11 mouse cellular contexts compared by ENCODE assay signal in genomic region chr8:94187290-94188002, GRCm38 (mm10). TPM values are rescaled to one million over a fixed set of nuclear protein-coding genes. Genes with fewer than 3 reads are reported as not detected.
DNase-seq lines count a peak whose midpoint lies in the region; ATAC-seq and TF ChIP-seq lines count a peak whose summit lies in the region.
"Had no signal": no experiment of that assay in that cellular context is flagged by ENCODE, and none has a peak within 500 bp of the region (broad histone marks: within the 10 kb centered on the region; RNA-seq: fewer than 3 reads in every experiment).

No protein-coding gene starts in this region.

- TF ChIP-seq RAD21 in MEL (IDR thresholded peaks at IDR 0.05; ENCODE audit: low read depth, low read length) = no peak

- no peak overlapping the region for H3K9ac ChIP-seq in kidney, embryonic 15.5 days
- 0 out of 2 replicates have a peak overlapping the region, but pooled peaks have one; percentile 14 for H3K9ac ChIP-seq in MEL (ENCODE audit: control insufficient read depth, low read depth, low read length, poor library complexity, severe bottlenecking)
- H3K9ac ChIP-seq in hindbrain, embryonic 13.5 days = no peak overlapping the region
- H3K9ac ChIP-seq: midbrain, embryonic 12.5 days had no signal

- H3K79me2 ChIP-seq in MEL (ENCODE audit: control insufficient read depth, insufficient read depth, low read length, poor library complexity) = no peaks in the 10 kb centered on the region; the same call in 1 of the 2 replicates

- no peak overlapping the region for H3K27ac ChIP-seq in kidney, embryonic 15.5 days
- H3K27ac ChIP-seq in MEL (ENCODE audit: control insufficient read depth, low read depth, low read length) = no peak overlapping the region
- no peak overlapping the region for H3K27ac ChIP-seq in hindbrain, embryonic 13.5 days
- H3K27ac ChIP-seq: midbrain, embryonic 12.5 days had no signal

- peaks cover 52% of the 10 kb centered on the region for H3K27me3 ChIP-seq in kidney, embryonic 15.5 days
- no peaks in the 10 kb centered on the region for H3K27me3 ChIP-seq in MEL (ENCODE audit: control insufficient read depth in 1 of 2, insufficient read depth in 2 of 2, low read length in 2 of 2)
- peaks cover 66% of the 10 kb centered on the region for H3K27me3 ChIP-seq in hindbrain, embryonic 13.5 days

- H3K9me3 ChIP-seq in kidney, embryonic 15.5 days (replicated peaks) = no peaks in the 10 kb centered on the region
- H3K9me3 ChIP-seq in MEL (replicated peaks; ENCODE audit: insufficient read depth, low read length) = no peaks in the 10 kb centered on the region
- H3K9me3 ChIP-seq in hindbrain, embryonic 13.5 days = no peaks in the 10 kb centered on the region
- H3K9me3 ChIP-seq: midbrain, embryonic 12.5 days had no signal

- H3K4me2 ChIP-seq in kidney, embryonic 15.5 days = peak overlapping the region; percentile 51; the same call in 1 of the 2 replicates
- H3K4me2 ChIP-seq in hindbrain, embryonic 13.5 days = peak overlapping the region; percentile 36

- H3K36me3 ChIP-seq in kidney, embryonic 15.5 days = no peaks in the 10 kb centered on the region
- peaks cover 0 to 24% of the 10 kb centered on the region in 2 experiments; a peak in 2 of 4 replicates for H3K36me3 ChIP-seq in MEL (ENCODE audit: control insufficient read depth in 1 of 2, insufficient read depth in 2 of 2, low read length in 2 of 2)
- H3K36me3 ChIP-seq in hindbrain, embryonic 13.5 days = no peaks in the 10 kb centered on the region
- H3K36me3 ChIP-seq: midbrain, embryonic 12.5 days had no signal

- peaks cover 58% of the 10 kb centered on the region for H3K4me1 ChIP-seq in kidney, embryonic 15.5 days
- H3K4me1 ChIP-seq in MEL (ENCODE audit: control insufficient read depth in 1 of 2, insufficient read depth in 2 of 2, low read length in 2 of 2) = peaks cover 11 to 42% of the 10 kb centered on the region in 2 experiments
- H3K4me1 ChIP-seq in hindbrain, embryonic 13.5 days (replicated peaks) = peaks cover 35% of the 10 kb centered on the region

- TF ChIP-seq EP300 in MEL (IDR thresholded peaks at IDR 0.05; ENCODE audit: low read depth in 1 of 2, low read length in 2 of 2) = no peak

- TF ChIP-seq CTCF in MEL (IDR thresholded peaks at IDR 0.05 in 2 of 3, conservative IDR thresholded peaks at IDR 0.05 in 1 of 3; ENCODE audit: control insufficient read depth in 1 of 3, insufficient read depth in 1 of 3, low read depth in 2 of 3, low read length in 3 of 3, poor library complexity in 1 of 3, severe bottlenecking in 1 of 3) = no peak

- DNase-seq in kidney, postnatal 14 days = no peak
- peak; percentile 40 for DNase-seq in MEL (ENCODE audit: low read depth, low spot score)
- peak; percentile 36 for DNase-seq in mesoderm, embryonic 11.5 days (ENCODE audit: low read depth, low spot score)
- no peak for DNase-seq in adrenal gland, adult 18-20 months (ENCODE audit: low spot score in 2 of 2)
- no peak for DNase-seq in layer of hippocampus, adult 8-10 months (ENCODE audit: low spot score in 2 of 2)

- WGBS in kidney, embryonic 15.5 days = 31% methylated on average over 21 of the region's 21 CpGs
- WGBS in hindbrain, embryonic 13.5 days = 22% methylated on average over 21 of the region's 21 CpGs

- no peak for ATAC-seq in kidney, embryonic 15.5 days (replicated peaks; ENCODE audit: low FRiP score)
- ATAC-seq in hindbrain, embryonic 13.5 days (ENCODE audit: low FRiP score) = no peak

- H3K4me3 ChIP-seq in kidney, embryonic 15.5 days (replicated peaks) = no peak overlapping the region
- H3K4me3 ChIP-seq in MEL (ENCODE audit: control insufficient read depth in 1 of 2, insufficient read depth in 1 of 2, low read depth in 2 of 2, low read length in 2 of 2) = no peak overlapping the region
- H3K4me3 ChIP-seq in hindbrain, embryonic 13.5 days = no peak overlapping the region
- H3K4me3 ChIP-seq: midbrain, embryonic 12.5 days had no signal

- TF ChIP-seq POLR2A in MEL (IDR thresholded peaks at IDR 0.05; ENCODE audit: control insufficient read depth in 1 of 2, insufficient read depth in 1 of 2, low read depth in 1 of 2, low read length in 2 of 2, poor library complexity in 1 of 2) = no peak

TF ChIP-seq in MEL, 35 proteins besides CTCF, POLR2A, EP300 and RAD21:
- TF ChIP-seq ZMIZ1 (IDR thresholded peaks at IDR 0.05; ENCODE audit: low read depth, low read length) = no peak
- no peak for TF ChIP-seq ZKSCAN1 (IDR thresholded peaks at IDR 0.05; ENCODE audit: low read depth, low read length)
- TF ChIP-seq MAX (IDR thresholded peaks at IDR 0.05; ENCODE audit: low read length) = no peak
- no peak for TF ChIP-seq MYB (IDR thresholded peaks at IDR 0.05; ENCODE audit: low read depth, low read length)
- no peak for TF ChIP-seq CHD2 (IDR thresholded peaks at IDR 0.05; ENCODE audit: low read length)
- no peak for TF ChIP-seq TBP (IDR thresholded peaks at IDR 0.05; ENCODE audit: low read depth, low read length)
- TF ChIP-seq HCFC1 (IDR thresholded peaks at IDR 0.05; ENCODE audit: low read depth, low read length) = no peak
- no peak for TF ChIP-seq NELFE (IDR thresholded peaks at IDR 0.05; ENCODE audit: low read depth, low read length)
- no peak for TF ChIP-seq MYC (IDR thresholded peaks at IDR 0.05; ENCODE audit: low read depth, low read length)
- no peak for TF ChIP-seq ETS1 (IDR thresholded peaks at IDR 0.05; ENCODE audit: low read depth, low read length)
- TF ChIP-seq MAZ (IDR thresholded peaks at IDR 0.05; ENCODE audit: low read depth, low read length) = no peak
- no peak for TF ChIP-seq TAL1 (IDR thresholded peaks at IDR 0.05; ENCODE audit: low read length)
- TF ChIP-seq ELF1 (IDR thresholded peaks at IDR 0.05; ENCODE audit: low read depth, low read length) = no peak
- no peak for TF ChIP-seq USF2 (IDR thresholded peaks at IDR 0.05; ENCODE audit: borderline replicate concordance in 1 of 2, insufficient read depth in 1 of 2, low read depth in 1 of 2, low read length in 2 of 2)
- TF ChIP-seq E2F4 (IDR thresholded peaks at IDR 0.05; ENCODE audit: borderline replicate concordance, low read depth, low read length) = no peak
- TF ChIP-seq KAT2A (conservative IDR thresholded peaks at IDR 0.05; ENCODE audit: low read depth, low read length) = no peak
- no peak for TF ChIP-seq MEF2A (IDR thresholded peaks at IDR 0.05; ENCODE audit: extremely low read depth, insufficient replicate concordance, low read depth, low read length, poor library complexity, severe bottlenecking)
- no peak for TF ChIP-seq RCOR1 (IDR thresholded peaks at IDR 0.05; ENCODE audit: low read depth, low read length)
- no peak for TF ChIP-seq SMC3 (IDR thresholded peaks at IDR 0.05; ENCODE audit: low read depth, low read length)
- TF ChIP-seq NRF1 (IDR thresholded peaks at IDR 0.05; ENCODE audit: insufficient read depth, low read depth, low read length, poor library complexity, severe bottlenecking) = no peak

RNA-seq across cellular contexts. Expression of gene Mt1, which starts 8.6 kb away (rescaled TPM):
- 519 and 582 TPM in 2 replicates for polyA plus RNA-seq in kidney, embryonic 15.5 days (2015; fragmentation: Nextera tagmentation; extraction: Ambion mirVana)
- 1,017 and 1,342 TPM in 2 replicates for total RNA-seq in MEL (2012; rRNA removed)
- 1,000 to 10,000 TPM; 1,189 to 2,940 TPM for polyA plus RNA-seq in MEL (2012; ENCODE audit: insufficient read depth in 1 of 2, insufficient read length in 2 of 2, low read depth in 1 of 2, low replicate concordance in 2 of 2, missing spikeins in 1 of 2)
- polyA plus RNA-seq in hindbrain, embryonic 13.5 days (2015; fragmentation: Nextera tagmentation; extraction: Ambion mirVana) = 35.8 and 38.6 TPM in 2 replicates
- 100 to 1,000 TPM; 291 to 329 TPM for total RNA-seq in adrenal gland, adult 18-20 months (2021)
- 1,000 to 10,000 TPM in 1 of 4 experiments, 100 to 1,000 TPM in 3; 351 to 1,100 (median 605) TPM for total RNA-seq in layer of hippocampus, adult 8-10 months (2022)

RNA-seq across cellular contexts. Expression of gene Mt2, which starts 15.0 kb away (rescaled TPM):
- 163 and 178 TPM in 2 replicates for polyA plus RNA-seq in kidney, embryonic 15.5 days (2015; fragmentation: Nextera tagmentation; extraction: Ambion mirVana)
- 469 and 780 TPM in 2 replicates for total RNA-seq in MEL (2012; rRNA removed)
- polyA plus RNA-seq in MEL (2012; ENCODE audit: insufficient read depth in 1 of 2, insufficient read length in 2 of 2, low read depth in 1 of 2, low replicate concordance in 2 of 2, missing spikeins in 1 of 2) = 1,000 to 10,000 TPM in 1 of 2 experiments, not detected in 1; 2,013 TPM
- 9.5 and 9.6 TPM in 2 replicates for polyA plus RNA-seq in hindbrain, embryonic 13.5 days (2015; fragmentation: Nextera tagmentation; extraction: Ambion mirVana)
- total RNA-seq in adrenal gland, adult 18-20 months (2021) = 100 to 1,000 TPM; 203 to 204 TPM
- 1,000 to 10,000 TPM in 1 of 4 experiments, 100 to 1,000 TPM in 3; 368 to 1,095 (median 602) TPM for total RNA-seq in layer of hippocampus, adult 8-10 months (2022)

RNA-seq across cellular contexts. Expression of gene Nup93, which starts 26.9 kb away (rescaled TPM):
- polyA plus RNA-seq in kidney, embryonic 15.5 days (2015; fragmentation: Nextera tagmentation; extraction: Ambion mirVana) = 89.6 and 91.6 TPM in 2 replicates
- total RNA-seq in MEL (2012; rRNA removed) = 71.6 and 75.5 TPM in 2 replicates
- 100 to 1,000 TPM; 110 to 292 TPM for polyA plus RNA-seq in MEL (2012; ENCODE audit: insufficient read depth in 1 of 2, insufficient read length in 2 of 2, low read depth in 1 of 2, low replicate concordance in 2 of 2, missing spikeins in 1 of 2)
- polyA plus RNA-seq in hindbrain, embryonic 13.5 days (2015; fragmentation: Nextera tagmentation; extraction: Ambion mirVana) = 66.5 and 68.0 TPM in 2 replicates
- 10 to 100 TPM; 10.7 to 11.3 TPM for total RNA-seq in adrenal gland, adult 18-20 months (2021)
- total RNA-seq in layer of hippocampus, adult 8-10 months (2022) = 10 to 100 TPM; 56.4 to 66.3 (median 63.1) TPM

RNA-seq across cellular contexts. Expression of gene Mt3, which starts 35.0 kb away (rescaled TPM):
- 2.9 and 7.1 TPM in 2 replicates for polyA plus RNA-seq in kidney, embryonic 15.5 days (2015; fragmentation: Nextera tagmentation; extraction: Ambion mirVana)
- not detected in 2 replicates for total RNA-seq in MEL (2012; rRNA removed)
- not detected for polyA plus RNA-seq in MEL (2012; ENCODE audit: insufficient read depth in 1 of 2, insufficient read length in 2 of 2, low read depth in 1 of 2, low replicate concordance in 2 of 2, missing spikeins in 1 of 2)
- 119 and 130 TPM in 2 replicates for polyA plus RNA-seq in hindbrain, embryonic 13.5 days (2015; fragmentation: Nextera tagmentation; extraction: Ambion mirVana)
- 1 to 10 TPM; 4.5 to 7.2 TPM for total RNA-seq in adrenal gland, adult 18-20 months (2021)
- 1,000 to 10,000 TPM in 2 of 4 experiments, 100 to 1,000 TPM in 2; 946 to 1,303 (median 1,087) TPM for total RNA-seq in layer of hippocampus, adult 8-10 months (2022)

RNA-seq across cellular contexts. Expression of gene Mt4, which starts 50.4 kb away (rescaled TPM):
- not detected in 2 replicates for polyA plus RNA-seq in kidney, embryonic 15.5 days (2015; fragmentation: Nextera tagmentation; extraction: Ambion mirVana)
- not detected in 2 replicates for total RNA-seq in MEL (2012; rRNA removed)
- not detected for polyA plus RNA-seq in MEL (2012; ENCODE audit: insufficient read depth in 1 of 2, insufficient read length in 2 of 2, low read depth in 1 of 2, low replicate concordance in 2 of 2, missing spikeins in 1 of 2)
- polyA plus RNA-seq in hindbrain, embryonic 13.5 days (2015; fragmentation: Nextera tagmentation; extraction: Ambion mirVana) = not detected in 2 replicates
- total RNA-seq in adrenal gland, adult 18-20 months (2021) = not detected
- not detected for total RNA-seq in layer of hippocampus, adult 8-10 months (2022)
- total RNA-seq: layer of hippocampus, postnatal 14 days had no signal
- polyA plus RNA-seq: cortical plate, adult 2 months; heart, embryonic 14.5 days; midbrain, embryonic 12.5 days had no signal

Comparison
In these comparisons a context has a peak if more than half of its experiments do, and no peak if none do; other contexts are left out.
1. DNase-seq: peak in MEL (single experiment) and mesoderm, embryonic 11.5 days (single experiment); none in kidney, postnatal 14 days (single experiment), adrenal gland, adult 18-20 months (0 of 2) and layer of hippocampus, adult 8-10 months (0 of 2).